Mouse (Mus musculus): Measurements from ENCODE around the gene Adam23.

Gene Adam23

DNA sequence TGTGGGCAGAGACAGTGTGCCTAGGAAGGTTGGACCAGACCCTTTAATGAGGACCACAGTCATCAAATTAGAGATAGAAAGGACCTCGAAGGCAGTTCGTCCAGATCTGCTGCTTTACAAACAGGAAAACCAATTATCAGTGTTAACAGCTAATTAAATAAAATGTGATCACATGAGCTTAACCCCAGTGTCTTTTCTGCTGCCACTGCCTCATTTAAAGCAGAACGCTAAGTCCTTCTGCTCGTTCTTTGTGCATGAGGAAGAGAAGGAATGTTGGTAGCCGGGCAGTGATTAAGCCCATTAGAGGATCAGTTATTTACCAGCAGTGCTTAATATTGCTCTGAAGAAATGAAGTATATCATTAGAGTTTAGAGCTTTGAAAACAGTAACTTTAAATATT lies 131.1 kb downstream of the Adam23 start:
- no peak for DNase-seq (ENCODE audit: low read depth, low spot score)

DNA sequence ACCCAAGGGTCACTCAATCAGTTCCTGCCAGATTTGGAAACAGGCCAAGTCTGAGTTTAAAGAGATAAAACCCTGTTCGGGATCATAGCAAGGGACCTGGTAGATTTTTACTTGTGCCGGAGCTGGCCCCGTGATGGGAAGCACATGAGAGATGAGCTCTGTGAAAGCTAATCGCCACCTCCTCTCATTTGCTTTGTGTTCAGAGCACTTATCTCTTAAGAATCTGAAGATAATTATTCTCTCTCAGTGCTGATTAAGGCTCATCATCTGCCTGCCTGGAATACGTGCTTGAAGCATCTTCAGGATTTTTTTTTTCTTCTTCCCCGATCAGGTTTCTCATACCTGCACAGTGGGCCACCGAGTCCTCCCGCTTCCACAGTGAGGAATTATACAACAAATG lies 133.5 kb downstream of the Adam23 start:
- no peak for DNase-seq (ENCODE audit: low read depth, low spot score)

DNA sequence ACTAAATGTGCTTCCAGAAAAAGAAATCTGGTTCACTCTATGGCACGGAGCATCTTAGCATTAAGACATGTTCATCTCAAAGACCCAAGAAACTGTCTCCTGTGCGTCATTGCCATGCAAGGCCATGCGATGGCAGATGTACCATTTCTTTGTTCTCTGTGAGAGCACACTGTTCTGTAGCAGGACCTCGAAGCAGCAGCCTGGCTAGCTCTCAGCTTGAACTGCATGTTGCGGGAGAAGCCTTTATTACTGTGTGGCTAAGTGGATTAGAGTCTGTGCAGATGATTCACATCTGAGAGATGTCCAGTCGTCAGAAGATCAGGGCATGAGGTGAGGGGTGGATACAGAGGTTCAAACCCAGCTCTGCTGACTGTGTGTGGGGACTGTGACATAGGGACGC lies 141.2 kb downstream of the Adam23 start:
- no peak for DNase-seq (ENCODE audit: low read depth, low spot score)

DNA sequence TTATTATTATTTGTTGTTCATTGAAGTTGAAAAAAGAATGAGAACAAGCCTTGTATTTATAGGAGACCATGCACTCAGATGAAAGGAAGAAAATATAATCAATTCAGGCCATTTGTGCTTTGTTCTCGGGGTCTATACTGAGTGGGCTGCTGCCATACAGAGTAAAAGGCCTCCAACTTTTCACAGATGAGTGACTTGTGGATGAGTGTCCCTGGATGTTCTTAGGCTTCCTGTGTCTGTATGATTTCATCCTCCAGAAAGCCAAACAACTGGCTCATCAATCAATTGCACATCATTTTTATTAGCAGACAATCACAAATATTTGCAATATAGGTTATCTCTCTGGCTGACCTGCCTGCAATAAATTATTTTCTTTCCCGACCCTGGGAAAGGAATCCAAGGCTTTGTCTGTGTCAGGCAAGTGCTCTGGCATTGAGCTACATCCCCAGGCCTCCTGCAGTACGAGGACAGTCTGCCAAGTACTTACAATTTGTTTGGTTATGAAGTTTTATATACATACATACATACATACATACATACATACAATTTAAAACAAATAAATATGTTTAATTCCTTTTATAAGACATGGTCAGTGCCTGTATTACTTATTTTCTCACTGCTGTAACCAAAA lies 158.3 kb downstream of the Adam23 start:
- DNase-seq (ENCODE audit: low read depth, low spot score) = no peak

DNA sequence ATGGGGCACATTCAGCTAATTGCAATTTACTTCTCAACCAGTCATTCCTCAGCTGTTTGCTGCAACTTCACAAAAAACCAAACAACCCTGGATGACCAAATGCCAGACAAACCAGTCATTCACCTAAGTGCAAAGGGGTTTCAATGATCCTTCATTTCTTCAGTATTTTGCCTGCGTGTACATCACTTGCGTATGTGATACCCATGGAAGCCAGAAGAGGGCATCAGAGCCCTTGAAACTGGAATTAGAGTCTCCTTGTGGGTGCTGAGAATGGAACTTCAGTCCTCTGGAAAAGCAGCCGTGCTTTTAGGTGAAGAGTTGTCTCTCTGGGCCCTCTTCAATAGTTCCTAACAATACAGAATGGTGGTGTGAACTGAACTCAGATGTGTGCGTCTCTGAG lies 163.9 kb downstream of the Adam23 start:
- no peak for DNase-seq (ENCODE audit: low read depth, low spot score)

DNA sequence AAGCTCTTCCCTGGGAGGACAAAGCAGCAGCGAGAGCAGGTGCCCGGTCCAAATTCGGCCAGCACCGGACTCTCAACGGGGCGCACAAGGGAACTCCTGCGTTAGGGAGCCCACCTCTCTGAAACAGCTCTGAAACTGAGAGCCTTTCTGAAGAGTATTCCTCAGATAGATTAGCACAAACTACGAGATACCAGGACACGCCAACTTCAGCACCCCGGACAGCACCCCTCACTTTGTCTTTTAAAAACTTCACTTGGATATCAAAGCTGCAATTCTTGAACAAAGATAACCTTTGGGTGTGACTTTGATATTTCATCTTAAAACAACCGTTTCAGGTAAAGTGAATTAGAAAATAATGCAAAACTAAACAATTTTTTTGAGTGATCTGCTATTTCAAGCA lies 168.9 kb downstream of the Adam23 start:
- no peak for DNase-seq (ENCODE audit: low read depth, low spot score)

DNA sequence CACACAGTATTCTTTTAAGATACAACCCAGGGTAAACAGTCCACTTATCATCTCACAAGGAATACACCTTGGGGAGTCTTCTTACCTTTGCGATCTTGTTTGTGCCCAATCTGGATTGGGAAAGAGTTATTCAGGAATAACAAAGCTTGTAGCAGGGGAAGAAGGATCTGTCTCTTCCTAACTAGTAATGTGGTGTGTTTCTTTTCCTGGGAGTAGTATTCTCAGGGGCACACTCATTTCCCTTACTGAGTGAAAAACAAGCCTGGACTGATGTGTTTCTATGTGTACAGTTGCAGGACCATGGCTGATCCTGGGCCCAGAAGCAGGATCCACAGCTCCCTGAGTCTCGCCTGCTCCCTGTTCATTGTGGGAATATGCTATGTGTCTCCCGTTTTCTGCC lies 170.0 kb downstream of the Adam23 start, which contains the start of gene Gm39653:
Gene Gm39653, plus strand, starts transcription at position 301 of the 400 bp plus-strand sequence.
- no peak for DNase-seq (ENCODE audit: low read depth, low spot score)

DNA sequence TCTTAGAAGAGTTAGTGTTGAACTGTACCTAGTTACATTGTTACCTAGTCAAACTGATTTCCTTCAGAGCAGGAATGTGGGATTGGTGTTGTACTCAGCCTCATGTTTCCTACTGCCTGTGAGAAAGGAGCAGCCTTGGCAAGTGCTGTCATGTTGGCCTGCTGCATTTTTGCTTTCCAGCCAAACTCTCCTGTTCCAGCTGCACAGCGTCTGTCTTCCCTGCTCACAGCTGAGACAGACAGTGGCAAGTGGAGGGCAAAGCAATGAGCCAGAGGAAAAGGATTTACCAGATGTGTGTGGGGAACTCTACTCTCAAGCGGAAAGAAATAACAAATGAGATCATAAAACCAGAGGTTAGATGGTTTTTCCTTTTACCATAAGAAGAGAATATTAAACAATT lies 182.5 kb downstream of the Adam23 start:
- DNase-seq (ENCODE audit: low read depth, low spot score) = no peak

DNA sequence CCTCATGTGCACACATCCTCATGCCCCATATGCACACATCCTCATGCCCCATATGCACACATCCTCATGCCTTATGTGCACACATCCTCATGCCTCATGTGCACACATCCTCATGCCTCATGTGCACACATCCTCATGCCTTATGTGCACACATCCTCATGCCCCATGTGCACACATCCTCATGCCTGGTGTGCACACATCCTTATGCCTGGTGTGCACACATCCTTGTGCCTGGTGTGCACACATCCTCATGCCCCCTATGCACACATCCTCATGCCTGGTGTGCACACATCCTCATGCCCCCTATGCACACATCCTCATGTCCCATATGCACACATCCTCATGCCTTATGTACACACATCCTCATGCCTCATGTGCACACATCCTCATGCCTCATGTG lies 184.7 kb downstream of the Adam23 start:
- DNase-seq (ENCODE audit: low read depth, low spot score) = peak; percentile 10

DNA sequence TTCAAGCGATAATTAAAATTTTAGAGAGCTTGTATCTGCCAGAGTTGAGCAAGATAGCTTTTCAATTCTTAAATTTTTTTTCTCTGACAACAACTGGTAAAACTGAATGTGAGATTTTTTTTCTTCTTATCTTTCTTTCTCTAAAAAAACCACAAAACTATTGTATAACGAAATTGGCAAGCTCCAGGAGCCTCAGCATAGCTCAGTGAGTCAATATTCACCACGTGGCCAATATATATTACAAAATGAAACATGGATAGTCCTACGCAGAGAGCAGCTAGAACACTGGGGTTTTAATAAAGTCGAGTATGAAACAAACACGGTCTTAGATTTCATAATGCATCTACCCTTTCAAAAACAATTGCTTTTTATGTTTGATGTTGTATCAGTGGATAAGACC lies 194.2 kb downstream of the Adam23 start:
- DNase-seq (ENCODE audit: low read depth, low spot score) = no peak

Data from CD4-positive, CD25-positive, alpha-beta regulatory T cell, adult 2 months (primary cell).